Mouse (Mus musculus): Measurements from ENCODE around the gene Appl1. TPM values are rescaled to one million over a fixed set of nuclear protein-coding genes. Genes with fewer than 3 reads are reported as not detected.
"Not testable (repeated sequence)": the region's sequence is repeated elsewhere in the genome, so short reads cannot be mapped to it uniquely, and the experiment has no call there.

Appl1 gene
- polyA plus RNA-seq, 1 experiment, result 28.4 TPM

- Histone ChIP-seq H3K4me1 (ENCODE audit: control insufficient read depth, insufficient read depth, low read length) (0 out of 2 replicates have a peak, but pooled peaks cover 2% of the 10 kb centered on the region), H3K27ac (ENCODE audit: insufficient read depth, low read length) (no peak overlapping the region), H3K27me3 (ENCODE audit: control insufficient read depth, insufficient read depth, low read length) (no peaks in the 10 kb centered on the region), H3K4me3 (replicated peaks; ENCODE audit: insufficient read depth, low read depth, low read length) (no peak overlapping the region)
- no peak for TF ChIP-seq CTCF (IDR thresholded peaks at IDR 0.05; ENCODE audit: borderline replicate concordance, insufficient read depth, low read depth, low read length)
- no peak for TF ChIP-seq POLR2A (IDR thresholded peaks at IDR 0.05; ENCODE audit: borderline replicate concordance, insufficient read depth, low read length)
- DNase-seq, result no peak
- 82% methylated on average over 1 of the region's 1 CpGs for WGBS
Observed at GRCm38 (mm10) chr14:26960518-26960917, 10.5 kb downstream of the Appl1 start.

- H3K4me1 ChIP-seq (ENCODE audit: control insufficient read depth, insufficient read depth, low read length); H3K27me3 ChIP-seq (ENCODE audit: control insufficient read depth, insufficient read depth, low read length); H3K27ac ChIP-seq (ENCODE audit: insufficient read depth, low read length); DNase-seq; H3K4me3 ChIP-seq (replicated peaks; ENCODE audit: insufficient read depth, low read depth, low read length): not testable (repeated sequence)
- 60% methylated on average over 2 of the region's 2 CpGs for WGBS
Observed at GRCm38 (mm10) chr14:26956139-26956538, 14.9 kb downstream of the Appl1 start.

GRCm38 (mm10) chr14:26935558-26935957, 35.5 kb downstream of the Appl1 start:
- WGBS, result 94% methylated on average over 4 of the region's 4 CpGs
- TF ChIP-seq CTCF (IDR thresholded peaks at IDR 0.05; ENCODE audit: borderline replicate concordance, insufficient read depth, low read depth, low read length), result no peak
- no peak for TF ChIP-seq POLR2A (IDR thresholded peaks at IDR 0.05; ENCODE audit: borderline replicate concordance, insufficient read depth, low read length)
- Histone ChIP-seq H3K27ac (ENCODE audit: insufficient read depth, low read length) (no peak overlapping the region), H3K27me3 (ENCODE audit: control insufficient read depth, insufficient read depth, low read length) (no peaks in the 10 kb centered on the region), H3K4me1 (ENCODE audit: control insufficient read depth, insufficient read depth, low read length) (no peaks in the 10 kb centered on the region), H3K4me3 (replicated peaks; ENCODE audit: insufficient read depth, low read depth, low read length) (no peak overlapping the region)
- no peak for DNase-seq

- TF ChIP-seq CTCF (IDR thresholded peaks at IDR 0.05; ENCODE audit: borderline replicate concordance, insufficient read depth, low read depth, low read length) (no peak), POLR2A (IDR thresholded peaks at IDR 0.05; ENCODE audit: borderline replicate concordance, insufficient read depth, low read length) (no peak)
- 87% methylated on average over 3 of the region's 3 CpGs for WGBS
Observed at GRCm38 (mm10) chr14:26934891-26935290, 36.1 kb downstream of the Appl1 start.

GRCm38 (mm10) chr14:26923702-26924421, 47.2 kb downstream of the Appl1 start:
- no peak overlapping the region for H3K27ac ChIP-seq (ENCODE audit: insufficient read depth, low read length)
- no peak for DNase-seq
- WGBS, result 86% methylated on average over 5 of the region's 5 CpGs
- no peak overlapping the region for H3K4me3 ChIP-seq (replicated peaks; ENCODE audit: insufficient read depth, low read depth, low read length)
- TF ChIP-seq CTCF (IDR thresholded peaks at IDR 0.05; ENCODE audit: borderline replicate concordance, insufficient read depth, low read depth, low read length), result no peak
- TF ChIP-seq POLR2A (IDR thresholded peaks at IDR 0.05; ENCODE audit: borderline replicate concordance, insufficient read depth, low read length), result no peak
- no peaks in the 10 kb centered on the region for H3K4me1 ChIP-seq (ENCODE audit: control insufficient read depth, insufficient read depth, low read length)
- no peaks in the 10 kb centered on the region for H3K27me3 ChIP-seq (ENCODE audit: control insufficient read depth, insufficient read depth, low read length)

More at GRCm38 (mm10) chr14:26934891-26935290, 36.1 kb downstream of the Appl1 start:
- H3K4me1 ChIP-seq (ENCODE audit: control insufficient read depth, insufficient read depth, low read length), result no peaks in the 10 kb centered on the region
- no peak overlapping the region for H3K27ac ChIP-seq (ENCODE audit: insufficient read depth, low read length)
- no peak overlapping the region for H3K4me3 ChIP-seq (replicated peaks; ENCODE audit: insufficient read depth, low read depth, low read length)
- DNase-seq, result no peak
- no peaks in the 10 kb centered on the region for H3K27me3 ChIP-seq (ENCODE audit: control insufficient read depth, insufficient read depth, low read length)

- no peaks in the 10 kb centered on the region for H3K27me3 ChIP-seq (ENCODE audit: control insufficient read depth, insufficient read depth, low read length)
- DNase-seq, result no peak
- WGBS, result 95% methylated on average over 3 of the region's 3 CpGs
- H3K27ac ChIP-seq (ENCODE audit: insufficient read depth, low read length), result no peak overlapping the region
- H3K4me1 ChIP-seq (ENCODE audit: control insufficient read depth, insufficient read depth, low read length), result no peaks in the 10 kb centered on the region
- no peak overlapping the region for H3K4me3 ChIP-seq (replicated peaks; ENCODE audit: insufficient read depth, low read depth, low read length)
- TF ChIP-seq POLR2A (IDR thresholded peaks at IDR 0.05; ENCODE audit: borderline replicate concordance, insufficient read depth, low read length), result no peak
- TF ChIP-seq CTCF (IDR thresholded peaks at IDR 0.05; ENCODE audit: borderline replicate concordance, insufficient read depth, low read depth, low read length), result no peak
Observed at GRCm38 (mm10) chr14:26919310-26919709, 51.7 kb downstream of the Appl1 start.

- Histone ChIP-seq H3K27me3 (ENCODE audit: control insufficient read depth, insufficient read depth, low read length) (no peaks in the 10 kb centered on the region), H3K4me1 (ENCODE audit: control insufficient read depth, insufficient read depth, low read length) (peaks cover 3% of the 10 kb centered on the region; the same call in 1 of the 2 replicates), H3K4me3 (replicated peaks; ENCODE audit: insufficient read depth, low read depth, low read length) (no peak overlapping the region), H3K27ac (ENCODE audit: insufficient read depth, low read length) (no peak overlapping the region)
- WGBS, result 49% methylated on average over 9 of the region's 9 CpGs
- TF ChIP-seq CTCF (IDR thresholded peaks at IDR 0.05; ENCODE audit: borderline replicate concordance, insufficient read depth, low read depth, low read length) (no peak), POLR2A (IDR thresholded peaks at IDR 0.05; ENCODE audit: borderline replicate concordance, insufficient read depth, low read length) (no peak)
- no peak for DNase-seq
Observed at GRCm38 (mm10) chr14:26913681-26914268, 57.3 kb downstream of the Appl1 start.

- DNase-seq, result no peak
- H3K27ac ChIP-seq (ENCODE audit: insufficient read depth, low read length), result no peak overlapping the region
- H3K27me3 ChIP-seq (ENCODE audit: control insufficient read depth, insufficient read depth, low read length), result no peaks in the 10 kb centered on the region
- H3K4me3 ChIP-seq (replicated peaks; ENCODE audit: insufficient read depth, low read depth, low read length), result no peak overlapping the region
- peaks cover 3% of the 10 kb centered on the region; the same call in 1 of the 2 replicates for H3K4me1 ChIP-seq (ENCODE audit: control insufficient read depth, insufficient read depth, low read length)
- WGBS, result 85% methylated on average over 13 of the region's 13 CpGs
- no peak for TF ChIP-seq POLR2A (IDR thresholded peaks at IDR 0.05; ENCODE audit: borderline replicate concordance, insufficient read depth, low read length)
- TF ChIP-seq CTCF (IDR thresholded peaks at IDR 0.05; ENCODE audit: borderline replicate concordance, insufficient read depth, low read depth, low read length), result no peak
Observed at GRCm38 (mm10) chr14:26911826-26912225, 59.2 kb downstream of the Appl1 start.
